ENCODE assay signal across 13 mouse cellular contexts in the genomic region with DNA sequence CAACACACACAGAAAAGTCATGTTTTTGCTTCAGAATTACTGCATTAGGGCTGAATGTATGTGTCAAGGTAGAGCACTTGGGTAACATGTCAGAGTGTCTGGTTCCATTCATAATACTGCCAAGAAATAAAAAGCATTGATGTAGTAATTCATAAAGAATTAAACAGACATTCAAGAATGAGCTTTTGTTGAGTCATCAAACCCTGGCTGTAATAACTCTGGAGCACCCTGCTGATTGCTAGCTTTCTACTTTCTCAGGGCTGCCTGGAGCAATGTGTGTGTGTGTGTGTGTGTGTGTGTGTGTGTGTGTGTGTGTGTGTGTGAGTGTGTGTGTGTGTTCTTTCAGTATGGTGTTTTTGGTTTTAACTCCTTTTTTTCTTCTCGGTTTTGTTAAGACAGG.
DNase-seq lines count a peak whose midpoint lies in the region; ATAC-seq and TF ChIP-seq lines count a peak whose summit lies in the region.
"Had no signal": no experiment of that assay in that cellular context is flagged by ENCODE, and none has a peak within 500 bp of the region (broad histone marks: within the 10 kb centered on the region; RNA-seq: fewer than 3 reads in every experiment).

No protein-coding gene starts in this region.

- H3K9ac ChIP-seq in limb, embryonic 14.5 days (ENCODE audit: low read depth, low read length, severe bottlenecking): no peak overlapping the region
- H3K9ac ChIP-seq in CH12.LX (ENCODE audit: insufficient read depth, low read depth): peak overlapping the region; percentile 33; the same call in 1 of the 2 replicates
- no peak overlapping the region for H3K9ac ChIP-seq in liver, postnatal 0 days (replicated peaks)
- H3K9ac ChIP-seq: hindbrain, embryonic 14.5 days; lung, embryonic 15.5 days had no signal

- peaks cover 28% of the 10 kb centered on the region for H3K79me2 ChIP-seq in CH12.LX (replicated peaks; ENCODE audit: control insufficient read depth, extremely low read depth, insufficient read depth, poor library complexity, severe bottlenecking)

- no peak for TF ChIP-seq CTCF in CH12.LX (conservative IDR thresholded peaks at IDR 0.05 in 1 of 2, IDR thresholded peaks at IDR 0.05 in 1 of 2; ENCODE audit: low read depth in 2 of 2, low read length in 2 of 2)
- no peak for TF ChIP-seq CTCF in bone marrow, adult 2 months (IDR thresholded peaks at IDR 0.05; ENCODE audit: control insufficient read depth, insufficient read depth, low read length)
- no peak for TF ChIP-seq CTCF in liver, postnatal 0 days (IDR thresholded peaks at IDR 0.05; ENCODE audit: low read depth)

- H3K9me3 ChIP-seq in limb, embryonic 14.5 days (ENCODE audit: control insufficient read depth, low read length): no peaks in the 10 kb centered on the region
- no peaks in the 10 kb centered on the region for H3K9me3 ChIP-seq in limb, embryonic 10.5 days (replicated peaks)
- H3K9me3 ChIP-seq in CH12.LX (replicated peaks; ENCODE audit: low read length): no peaks in the 10 kb centered on the region
- H3K9me3 ChIP-seq in liver, postnatal 0 days (ENCODE audit: low read length): no peaks in the 10 kb centered on the region
- H3K9me3 ChIP-seq: lung, embryonic 15.5 days; megakaryocyte, embryonic 14.5 days had no signal

- in situ Hi-C loops in CH12.LX (cut with MboI; ENCODE audit: low pct_ligation_motif_present, low pct_unique_long_range_greater_than_20kb, low sequenced_read_pairs): no loop called here

- dilution Hi-C loops in CH12.LX (cut with MboI; ENCODE audit: extremely low pct_ligation_motif_present, extremely low pct_unique_long_range_greater_than_20kb, low sequenced_read_pairs): no loop called here

- H3K4me2 ChIP-seq in limb, embryonic 14.5 days (replicated peaks; ENCODE audit: low read depth, low read length, severe bottlenecking): no peak overlapping the region
- H3K4me2 ChIP-seq in CH12.LX (ENCODE audit: insufficient read depth, low read depth, poor library complexity, severe bottlenecking): no peak overlapping the region
- H3K4me2 ChIP-seq in liver, postnatal 0 days (ENCODE audit: low read depth, low read length): no peak overlapping the region
- H3K4me2 ChIP-seq: hindbrain, embryonic 14.5 days; lung, embryonic 15.5 days had no signal

- H3K27ac ChIP-seq in limb, embryonic 14.5 days (replicated peaks; ENCODE audit: low read depth, low read length): no peak overlapping the region
- no peak overlapping the region for H3K27ac ChIP-seq in limb, embryonic 10.5 days
- no peak overlapping the region for H3K27ac ChIP-seq in CH12.LX (ENCODE audit: insufficient read depth, low read depth)
- H3K27ac ChIP-seq in bone marrow, adult 2 months (ENCODE audit: control insufficient read depth, insufficient read depth, low read depth, low read length, poor library complexity): 0 out of 2 replicates have a peak overlapping the region, but pooled peaks have one; percentile 4
- peak overlapping the region; percentile 55; the same call in 1 of the 2 replicates for H3K27ac ChIP-seq in liver, postnatal 0 days (ENCODE audit: low read depth)
- H3K27ac ChIP-seq: hindbrain, embryonic 14.5 days; lung, embryonic 15.5 days had no signal

- H3K4me1 ChIP-seq in limb, embryonic 14.5 days (ENCODE audit: control insufficient read depth, insufficient read depth, low read length): peaks cover 8% of the 10 kb centered on the region
- H3K4me1 ChIP-seq in limb, embryonic 10.5 days: peaks cover 12% of the 10 kb centered on the region
- peaks cover 13 to 77% of the 10 kb centered on the region in 2 experiments for H3K4me1 ChIP-seq in CH12.LX (ENCODE audit: control insufficient read depth in 1 of 2, insufficient read depth in 2 of 2)
- peaks cover 4% of the 10 kb centered on the region for H3K4me1 ChIP-seq in bone marrow, adult 2 months (ENCODE audit: control insufficient read depth, insufficient read depth, low read length)
- H3K4me1 ChIP-seq in liver, postnatal 0 days (ENCODE audit: insufficient read depth): peaks cover 21% of the 10 kb centered on the region

- no peak for DNase-seq in limb, embryonic 14.5 days (ENCODE audit: low spot score)
- no peak for DNase-seq in limb, embryonic 10.5 days (ENCODE audit: low spot score)
- DNase-seq in CH12.LX (ENCODE audit: extremely low read depth): no peak
- no peak for DNase-seq in liver, postnatal 0 days
- no peak for DNase-seq in thymus, postnatal 10 days (ENCODE audit: low spot score in 2 of 2)
- DNase-seq in layer of hippocampus, adult 8-10 months (ENCODE audit: low spot score in 2 of 2): no peak
- DNase-seq: cerebellum, adult 9-10 months; kidney, adult 18-20 months; kidney, postnatal 25 days had no signal

- H3K4me3 ChIP-seq in limb, embryonic 14.5 days (replicated peaks; ENCODE audit: low read length): no peak overlapping the region
- no peak overlapping the region for H3K4me3 ChIP-seq in limb, embryonic 10.5 days
- H3K4me3 ChIP-seq in CH12.LX (replicated peaks in 1 of 3; ENCODE audit: low read depth in 2 of 3, low read length in 2 of 3, poor library complexity in 1 of 3): no peak overlapping the region
- H3K4me3 ChIP-seq in bone marrow, adult 2 months (replicated peaks; ENCODE audit: control insufficient read depth, low read depth, low read length): no peak overlapping the region
- H3K4me3 ChIP-seq in liver, postnatal 0 days (ENCODE audit: low read depth, low read length): no peak overlapping the region
- H3K4me3 ChIP-seq: lung, embryonic 15.5 days had no signal

- TF ChIP-seq RAD21 in CH12.LX (IDR thresholded peaks at IDR 0.05; ENCODE audit: low read depth, low read length): no peak

- H3K36me3 ChIP-seq in limb, embryonic 14.5 days (ENCODE audit: control insufficient read depth, insufficient read depth, low read length): no peaks in the 10 kb centered on the region
- no peaks in the 10 kb centered on the region for H3K36me3 ChIP-seq in limb, embryonic 10.5 days
- H3K36me3 ChIP-seq in CH12.LX (replicated peaks in 1 of 2; ENCODE audit: control insufficient read depth in 1 of 2, insufficient read depth in 1 of 2, low read length in 1 of 2): peaks cover 0 to 6% of the 10 kb centered on the region in 2 experiments
- H3K36me3 ChIP-seq in liver, postnatal 0 days (replicated peaks; ENCODE audit: insufficient read depth, low read length): no peaks in the 10 kb centered on the region
- H3K36me3 ChIP-seq: lung, embryonic 15.5 days had no signal

- H3K27me3 ChIP-seq in limb, embryonic 14.5 days (ENCODE audit: control insufficient read depth, insufficient read depth, low read length): no peaks in the 10 kb centered on the region
- H3K27me3 ChIP-seq in limb, embryonic 10.5 days (ENCODE audit: low read depth, poor library complexity, severe bottlenecking): no peaks in the 10 kb centered on the region
- no peaks in the 10 kb centered on the region for H3K27me3 ChIP-seq in CH12.LX (replicated peaks)
- H3K27me3 ChIP-seq in liver, postnatal 0 days (ENCODE audit: insufficient read depth, low read length): no peaks in the 10 kb centered on the region
- H3K27me3 ChIP-seq: lung, embryonic 15.5 days; megakaryocyte, embryonic 14.5 days had no signal

- ATAC-seq in limb, embryonic 14.5 days (ENCODE audit: low FRiP score, low read depth): peak; percentile 15; the same call in 1 of the 2 replicates
- peak; percentile 34; the same call in 1 of the 2 replicates for ATAC-seq in liver, postnatal 0 days

- TF ChIP-seq EP300 in CH12.LX (IDR thresholded peaks at IDR 0.05; ENCODE audit: low read length): no peak
- no peak for TF ChIP-seq EP300 in liver, postnatal 0 days (IDR thresholded peaks at IDR 0.05; ENCODE audit: low read depth)

- no peak for TF ChIP-seq POLR2A in limb, embryonic 14.5 days (IDR thresholded peaks at IDR 0.05; ENCODE audit: borderline replicate concordance, extremely low read depth, insufficient read depth, insufficient read length)
- TF ChIP-seq POLR2A in CH12.LX (IDR thresholded peaks at IDR 0.05; ENCODE audit: low read depth, low read length): no peak
- no peak for TF ChIP-seq POLR2A in bone marrow, adult 2 months (IDR thresholded peaks at IDR 0.05; ENCODE audit: borderline replicate concordance, control insufficient read depth, low read depth, low read length)

- WGBS in limb, embryonic 14.5 days: 50% methylated on average over 1 of the region's 1 CpGs
- WGBS in limb, embryonic 10.5 days: 83% methylated on average over 1 of the region's 1 CpGs
- WGBS in bone marrow, adult 2 months: 31% methylated on average over 1 of the region's 1 CpGs
- 55% methylated on average over 1 of the region's 1 CpGs for WGBS in liver, postnatal 0 days (ENCODE audit: insufficient replicate concordance)

TF ChIP-seq in CH12.LX, 34 proteins besides CTCF, POLR2A, EP300 and RAD21:
- TF ChIP-seq MAZ (IDR thresholded peaks at IDR 0.05; ENCODE audit: low read depth, low read length) (no peak), MAX (IDR thresholded peaks at IDR 0.05; ENCODE audit: low read length) (no peak), NRF1 (IDR thresholded peaks at IDR 0.05; ENCODE audit: low read depth, low read length) (no peak), USF1 (IDR thresholded peaks at IDR 0.05; ENCODE audit: low read depth, low read length) (no peak), E2F4 (IDR thresholded peaks at IDR 0.05; ENCODE audit: insufficient replicate concordance, low read depth, low read length) (no peak), POLR2AphosphoS2 (IDR thresholded peaks at IDR 0.05; ENCODE audit: low read depth, low read length) (no peak), HCFC1 (IDR thresholded peaks at IDR 0.05; ENCODE audit: low read depth, low read length) (no peak), MEF2A (IDR thresholded peaks at IDR 0.05; ENCODE audit: borderline replicate concordance, low read depth, low read length) (no peak), RCOR1 (conservative IDR thresholded peaks at IDR 0.05; ENCODE audit: low read depth, low read length) (no peak), PAX5 (IDR thresholded peaks at IDR 0.05; ENCODE audit: low read length) (no peak), TBP (conservative IDR thresholded peaks at IDR 0.05; ENCODE audit: low read depth, low read length) (no peak)

Comparison
In these comparisons a context has a peak if more than half of its experiments do, and no peak if none do; other contexts are left out.
1. H3K27ac ChIP-seq: peak in bone marrow, adult 2 months (single experiment) and liver, postnatal 0 days (single experiment); none in limb, embryonic 14.5 days (single experiment), limb, embryonic 10.5 days (single experiment) and CH12.LX (single experiment).